Mouse (Mus musculus) MEL (cell line): ENCODE data around the gene Psmb5. TPM values are rescaled to one million over a fixed set of nuclear protein-coding genes. Genes with fewer than 3 reads are reported as not detected.
A peak's percentile ranks its signal among the peaks of the same experiment; 100 is the strongest.

ENCODE experiments used
- DNase-seq: peaks from one replicate; pipeline ENCODE4 v3.0.0; 2011; ENCODE audit warnings: low read depth, low spot score
- H3K27ac ChIP-seq: 2 replicates; pipeline ENCODE4 v1.5.1; 2012; ENCODE audit warnings: low read depth, mild to moderate bottlenecking, control low read depth, low read length, moderate library complexity; ENCODE audit not compliant: control insufficient read depth
- H3K27me3 ChIP-seq, 2 experiments: fragments of 150-350 bp in 1 of 2; sonication (generic) in 1 of 2; 2 replicates each; pipeline ENCODE4 v1.6.1; 2012; ENCODE audit warnings: low read length in 2 of 2, mild to moderate bottlenecking in 2 of 2, improper control_type of control experiment in 1 of 2, moderate library complexity in 1 of 2; ENCODE audit not compliant: insufficient read depth in 2 of 2, control insufficient read depth in 1 of 2
- H3K36me3 ChIP-seq, 2 experiments: 2 replicates each; pipeline ENCODE4 v1.6.1; 2012 to 2014; ENCODE audit warnings: low read length in 2 of 2, improper control_type of control experiment in 1 of 2, inconsistent platforms in 1 of 2, mild to moderate bottlenecking in 1 of 2; ENCODE audit not compliant: insufficient read depth in 2 of 2, control insufficient read depth in 1 of 2
- H3K4me1 ChIP-seq, 2 experiments: fragments of 150-350 bp in 1 of 2; sonication (generic) in 1 of 2; 2 replicates each; pipeline ENCODE4 v1.6.1; 2012; ENCODE audit warnings: low read length in 2 of 2, improper control_type of control experiment in 1 of 2, mild to moderate bottlenecking in 1 of 2; ENCODE audit not compliant: insufficient read depth in 2 of 2, control insufficient read depth in 1 of 2
- H3K4me3 ChIP-seq, 2 experiments: fragments of 150-350 bp in 1 of 2; sonication (generic) in 1 of 2; 2 replicates each; pipeline ENCODE4 v1.5.1; 2012; ENCODE audit warnings: low read depth in 2 of 2, low read length in 2 of 2, mild to moderate bottlenecking in 2 of 2, moderate library complexity in 2 of 2, control low read depth in 1 of 2, improper control_type of control experiment in 1 of 2; ENCODE audit not compliant: control insufficient read depth in 1 of 2, insufficient read depth in 1 of 2
- H3K79me2 ChIP-seq: 2 replicates; pipeline ENCODE4 v1.6.1; 2012; ENCODE audit warnings: mild to moderate bottlenecking, low read length, moderate library complexity; ENCODE audit not compliant: control insufficient read depth, poor library complexity, insufficient read depth
- H3K9ac ChIP-seq: 2 replicates; pipeline ENCODE4 v1.6.1; 2012; ENCODE audit warnings: low read depth, mild to moderate bottlenecking, control low read depth, low read length, moderate library complexity; ENCODE audit not compliant: control insufficient read depth, poor library complexity, severe bottlenecking
- H3K9me3 ChIP-seq: fragments of 150-350 bp; sonication (generic); replicated peaks from 2 replicates; pipeline ENCODE4 v1.6.1; 2012; ENCODE audit warnings: mild to moderate bottlenecking, low read length, improper control_type of control experiment, moderate library complexity; ENCODE audit not compliant: insufficient read depth
- BHLHE40 ChIP-seq: IDR thresholded peaks from 2 replicates; pipeline ENCODE4 v1.6.1; 2012; ENCODE audit warnings: low read depth, mild to moderate bottlenecking, inconsistent platforms, low read length, improper control_type of control experiment, borderline replicate concordance
- CHD1 ChIP-seq: IDR thresholded peaks from 2 replicates; pipeline ENCODE4 v1.6.1; 2012; ENCODE audit warnings: low read depth, mild to moderate bottlenecking, inconsistent platforms, low read length, improper control_type of control experiment
- CHD2 ChIP-seq: IDR thresholded peaks from 2 replicates; pipeline ENCODE4 v1.6.1; 2011; ENCODE audit warnings: low read length, improper control_type of control experiment
- E2F4 ChIP-seq: IDR thresholded peaks from 2 replicates; pipeline ENCODE4 v1.6.1; 2011; ENCODE audit warnings: low read depth, low read length, improper control_type of control experiment, borderline replicate concordance
- EP300 ChIP-seq, 2 experiments: IDR thresholded peaks; 2 replicates each; pipeline ENCODE4 v1.6.1; 2011; ENCODE audit warnings: improper control_type of control experiment in 2 of 2, low read length in 2 of 2, low read depth in 1 of 2, mild to moderate bottlenecking in 1 of 2
- ETS1 ChIP-seq: IDR thresholded peaks from 2 replicates; pipeline ENCODE4 v1.6.1; 2012; ENCODE audit warnings: low read depth, mild to moderate bottlenecking, inconsistent platforms, low read length, improper control_type of control experiment, moderate library complexity
- GATA1 ChIP-seq: IDR thresholded peaks from 2 replicates; pipeline ENCODE4 v1.6.1; 2011; ENCODE audit warnings: low read depth, low read length, improper control_type of control experiment
- HCFC1 ChIP-seq: IDR thresholded peaks from 2 replicates; pipeline ENCODE4 v1.6.1; 2012; ENCODE audit warnings: low read depth, mild to moderate bottlenecking, inconsistent platforms, low read length, improper control_type of control experiment, moderate library complexity
- JUND ChIP-seq: IDR thresholded peaks from 2 replicates; pipeline ENCODE4 v1.6.1; 2011; ENCODE audit warnings: low read depth, mild to moderate bottlenecking, improper control_type of control experiment, low read length
- KAT2A ChIP-seq: conservative IDR thresholded peaks from 2 replicates; pipeline ENCODE4 v1.6.1; 2012; ENCODE audit warnings: low read depth, low read length, improper control_type of control experiment, inconsistent platforms
- MAFK ChIP-seq: IDR thresholded peaks from 2 replicates; pipeline ENCODE4 v1.6.1; 2011; ENCODE audit warnings: low read depth, mild to moderate bottlenecking, low read length, improper control_type of control experiment, borderline replicate concordance
- MAX ChIP-seq: IDR thresholded peaks from 2 replicates; pipeline ENCODE4 v1.6.1; 2011; ENCODE audit warnings: low read length, improper control_type of control experiment
- MAZ ChIP-seq: IDR thresholded peaks from 2 replicates; pipeline ENCODE4 v1.6.1; 2012; ENCODE audit warnings: low read depth, mild to moderate bottlenecking, inconsistent platforms, low read length, improper control_type of control experiment
- MXI1 ChIP-seq: IDR thresholded peaks from 2 replicates; pipeline ENCODE4 v1.6.1; 2011; ENCODE audit warnings: mild to moderate bottlenecking, low read depth, low read length, improper control_type of control experiment
- MYC ChIP-seq: IDR thresholded peaks from 2 replicates; pipeline ENCODE4 v1.6.1; 2011; ENCODE audit warnings: low read depth, mild to moderate bottlenecking, low read length, improper control_type of control experiment, moderate library complexity
- NELFE ChIP-seq: IDR thresholded peaks from 2 replicates; pipeline ENCODE4 v1.6.1; 2011; ENCODE audit warnings: low read depth, low read length, improper control_type of control experiment
- NRF1 ChIP-seq: IDR thresholded peaks from 2 replicates; pipeline ENCODE4 v1.6.1; 2014; ENCODE audit warnings: low read depth, mild to moderate bottlenecking, inconsistent platforms, low read length, improper control_type of control experiment, moderate library complexity; ENCODE audit not compliant: poor library complexity, insufficient read depth, severe bottlenecking
- POLR2A ChIP-seq, 2 experiments: IDR thresholded peaks; 2 replicates each; pipeline ENCODE4 v1.6.1; 2011 to 2012; ENCODE audit warnings: low read length in 2 of 2, mild to moderate bottlenecking in 2 of 2, control low read depth in 1 of 2, improper control_type of control experiment in 1 of 2, low read depth in 1 of 2, moderate library complexity in 1 of 2; ENCODE audit not compliant: control insufficient read depth in 1 of 2, insufficient read depth in 1 of 2, poor library complexity in 1 of 2
- POLR2AphosphoS2 ChIP-seq: IDR thresholded peaks from 2 replicates; pipeline ENCODE4 v1.6.1; 2011; ENCODE audit warnings: low read length, improper control_type of control experiment
- RAD21 ChIP-seq: IDR thresholded peaks from 2 replicates; pipeline ENCODE4 v1.6.1; 2011; ENCODE audit warnings: mild to moderate bottlenecking, low read depth, low read length, improper control_type of control experiment
- RCOR1 ChIP-seq: IDR thresholded peaks from 2 replicates; pipeline ENCODE4 v1.6.1; 2012; ENCODE audit warnings: low read depth, mild to moderate bottlenecking, inconsistent platforms, low read length, improper control_type of control experiment
- SIN3A ChIP-seq: IDR thresholded peaks from 2 replicates; pipeline ENCODE4 v1.6.1; 2012; ENCODE audit warnings: low read length, improper control_type of control experiment, inconsistent platforms
- SMC3 ChIP-seq: IDR thresholded peaks from 2 replicates; pipeline ENCODE4 v1.6.1; 2011; ENCODE audit warnings: low read depth, low read length, improper control_type of control experiment
- TAL1 ChIP-seq: IDR thresholded peaks from 2 replicates; pipeline ENCODE4 v1.6.1; 2012; ENCODE audit warnings: mild to moderate bottlenecking, inconsistent platforms, low read length, moderate library complexity, mixed read lengths
- TBP ChIP-seq: IDR thresholded peaks from 2 replicates; pipeline ENCODE4 v1.8.0; 2011; ENCODE audit warnings: low read depth, low read length, improper control_type of control experiment
- TCF12 ChIP-seq: IDR thresholded peaks from 2 replicates; pipeline ENCODE4 v1.6.1; 2014; ENCODE audit warnings: low read depth, mild to moderate bottlenecking, inconsistent platforms, low read length, improper control_type of control experiment, moderate library complexity
- UBTF ChIP-seq: IDR thresholded peaks from 2 replicates; pipeline ENCODE4 v1.6.1; 2012; ENCODE audit warnings: low read depth, mild to moderate bottlenecking, inconsistent platforms, low read length, improper control_type of control experiment, moderate library complexity, borderline replicate concordance; ENCODE audit not compliant: insufficient read depth
- USF2 ChIP-seq, 2 experiments: IDR thresholded peaks; 2 replicates each; pipeline ENCODE4 v1.6.1; 2011 to 2012; ENCODE audit warnings: improper control_type of control experiment in 2 of 2, low read length in 2 of 2, borderline replicate concordance in 1 of 2, inconsistent platforms in 1 of 2, low read depth in 1 of 2, mild to moderate bottlenecking in 1 of 2; ENCODE audit not compliant: insufficient read depth in 1 of 2
- ZC3H11A ChIP-seq: IDR thresholded peaks from 2 replicates; pipeline ENCODE4 v1.6.1; 2012; ENCODE audit warnings: low read depth, mild to moderate bottlenecking, inconsistent platforms, low read length, improper control_type of control experiment
- ZMIZ1 ChIP-seq: IDR thresholded peaks from 2 replicates; pipeline ENCODE4 v1.6.1; 2012; ENCODE audit warnings: low read depth, mild to moderate bottlenecking, inconsistent platforms, low read length, improper control_type of control experiment, moderate library complexity
- ZNF384 ChIP-seq: IDR thresholded peaks from 2 replicates; pipeline ENCODE4 v1.6.1; 2012; ENCODE audit warnings: low read depth, mild to moderate bottlenecking, inconsistent platforms, low read length, improper control_type of control experiment
- polyA plus RNA-seq, 2 experiments: library from polyadenylated mRNA; stranded (reverse) in 1 of 2; unstranded in 1 of 2; fragments of >175 nt in 1 of 2; fragments of >200 nt in 1 of 2; gene quantifications; 2 replicates each; pipeline versions ENCODE4 v1.2.1 to v1.2.4; 2012; ENCODE audit warnings: low replicate concordance in 2 of 2, low read depth in 1 of 2; ENCODE audit not compliant: insufficient read length in 2 of 2, insufficient read depth in 1 of 2, missing spikeins in 1 of 2
- total RNA-seq: library from RNA; depleted of rRNA; stranded (reverse); fragments of 300-350 nt; gene quantifications from 2 replicates; pipeline ENCODE4 v1.2.3, GENCODE M21; 2012

Psmb5 gene
- total and polyA plus RNA-seq, 3 experiments: 305 to 546 (median 318) TPM

- H3K79me2 ChIP-seq: peaks cover 2% of the 10 kb centered on the region; the same call in 1 of the 2 replicates
- TF ChIP-seq MAZ (no peak), KAT2A (no peak), JUND (no peak), TAL1 (no peak), RAD21 (no peak)
- TF ChIP-seq, all 39 proteins: peak for 0
- Histone ChIP-seq H3K9me3 (no peaks in the 10 kb centered on the region), H3K27ac (no peak overlapping the region), H3K4me3 (no peak overlapping the region), H3K36me3 (peaks cover 0 to 3% of the 10 kb centered on the region in 2 experiments; a peak in 1 of 4 replicates), H3K27me3 (no peaks in the 10 kb centered on the region), H3K4me1 (peaks cover 0 to 5% of the 10 kb centered on the region in 2 experiments; a peak in 2 of 4 replicates), H3K9ac (no peak overlapping the region)
- no peak for DNase-seq
These were observed 7.2 kb downstream of the Psmb5 start for GRCm38 (mm10) chr14:54610648-54611047.

- DNase-seq: peak; percentile 78
- TF ChIP-seq NRF1 (no peak), RCOR1 (no peak), ZMIZ1 (no peak), SMC3 (peak; percentile 74), MAZ (no peak), POLR2A (IDR thresholded peaks at IDR 0.05; ENCODE audit: control insufficient read depth in 1 of 2, insufficient read depth in 1 of 2, low read depth in 1 of 2, low read length in 2 of 2, poor library complexity in 1 of 2) (no peak), EP300 (IDR thresholded peaks at IDR 0.05; ENCODE audit: low read depth in 1 of 2, low read length in 2 of 2) (no peak), TBP (0 out of 2 replicates have a peak, but pooled peaks have one; percentile 55), GATA1 (no peak), MYC (no peak), NELFE (no peak), JUND (0 out of 2 replicates have a peak, but pooled peaks have one; percentile 54), CHD1 (no peak), HCFC1 (0 out of 2 replicates have a peak, but pooled peaks have one; percentile 25), RAD21 (peak; percentile 52), POLR2AphosphoS2 (no peak), BHLHE40 (no peak), E2F4 (no peak), UBTF (no peak), ETS1 (no peak), TCF12 (no peak), SIN3A (no peak), ZNF384 (no peak), KAT2A (no peak), MXI1 (no peak), CHD2 (no peak), USF2 (IDR thresholded peaks at IDR 0.05; ENCODE audit: borderline replicate concordance in 1 of 2, insufficient read depth in 1 of 2, low read depth in 1 of 2, low read length in 2 of 2) (no peak), MAX (no peak), ZC3H11A (peak; percentile 52; the same call in 1 of the 2 replicates), MAFK (no peak)
These were observed 7.9 kb downstream of the Psmb5 start for GRCm38 (mm10) chr14:54609962-54610361.

More at GRCm38 (mm10) chr14:54609962-54610361, 7.9 kb downstream of the Psmb5 start:
- Histone ChIP-seq H3K4me1 (peaks cover 0 to 5% of the 10 kb centered on the region in 2 experiments; a peak in 2 of 4 replicates), H3K27me3 (no peaks in the 10 kb centered on the region), H3K36me3 (peaks cover 0 to 3% of the 10 kb centered on the region in 2 experiments; a peak in 1 of 4 replicates), H3K79me2 (peaks cover 2% of the 10 kb centered on the region; the same call in 1 of the 2 replicates), H3K9ac (no peak overlapping the region), H3K27ac (no peak overlapping the region), H3K9me3 (no peaks in the 10 kb centered on the region), H3K4me3 (no peak overlapping the region)
